9 mouse cellular contexts compared by ENCODE assay signal in genomic region chr4:131400756-131401155, GRCm38 (mm10).
A peak's percentile ranks its signal among the peaks of the same experiment; 100 is the strongest.
DNase-seq lines count a peak whose midpoint lies in the region; ATAC-seq and TF ChIP-seq lines count a peak whose summit lies in the region.
"Had no signal": no experiment of that assay in that cellular context is flagged by ENCODE, and none has a peak within 500 bp of the region (broad histone marks: within the 10 kb centered on the region; RNA-seq: fewer than 3 reads in every experiment).

No protein-coding gene starts in this region.

- DNase-seq in heart, adult 8-10 months (ENCODE audit: low spot score): peak; percentile 7
- peak; percentile 2 to 7 for DNase-seq in thymus, postnatal 36 days
- no peak for DNase-seq in thymus, postnatal 10 days (ENCODE audit: low spot score in 2 of 2)
- peak; percentile 39 to 70 for DNase-seq in cerebellum, postnatal 4 days (ENCODE audit: low spot score in 2 of 2)
- DNase-seq in kidney, postnatal 10 days: peak; percentile 85

- TF ChIP-seq POLR2A in olfactory bulb, adult 2 months (IDR thresholded peaks at IDR 0.05; ENCODE audit: insufficient read depth, low read depth, low read length): no peak

- no peak overlapping the region for H3K27ac ChIP-seq in heart, embryonic 12.5 days (ENCODE audit: poor library complexity, severe bottlenecking)
- H3K27ac ChIP-seq in olfactory bulb, adult 2 months (ENCODE audit: insufficient read depth, low read depth, low read length): no peak overlapping the region
- H3K27ac ChIP-seq: heart, embryonic 15.5 days had no signal

- H3K4me2 ChIP-seq in heart, embryonic 12.5 days: no peak overlapping the region
- H3K4me2 ChIP-seq: heart, embryonic 15.5 days had no signal

- 20% methylated on average over 11 of the region's 11 CpGs for WGBS in heart, embryonic 12.5 days
- WGBS in olfactory bulb, adult 2 months: 29% methylated on average over 11 of the region's 11 CpGs

- no peaks in the 10 kb centered on the region for H3K36me3 ChIP-seq in heart, embryonic 12.5 days
- H3K36me3 ChIP-seq: heart, embryonic 15.5 days had no signal

- ATAC-seq in heart, embryonic 12.5 days (ENCODE audit: insufficient number of reproducible peaks, low FRiP score): no peak
- ATAC-seq in activated CD4-positive, CD25-positive, alpha-beta regulatory T cell, adult 4 months: no peak

- no peaks in the 10 kb centered on the region for H3K4me1 ChIP-seq in heart, embryonic 12.5 days (replicated peaks)
- H3K4me1 ChIP-seq in olfactory bulb, adult 2 months (ENCODE audit: control insufficient read depth, insufficient read depth, low read length): peaks cover 23% of the 10 kb centered on the region
- H3K4me1 ChIP-seq: heart, embryonic 15.5 days had no signal

- H3K9ac ChIP-seq in heart, embryonic 12.5 days: no peak overlapping the region
- H3K9ac ChIP-seq: heart, embryonic 15.5 days had no signal

- peak; percentile 65; the same call in 1 of the 2 replicates for TF ChIP-seq CTCF in olfactory bulb, adult 2 months (IDR thresholded peaks at IDR 0.05; ENCODE audit: insufficient read depth, low read depth, low read length)

- H3K9me3 ChIP-seq in heart, embryonic 12.5 days (replicated peaks): peaks cover 4% of the 10 kb centered on the region; the same call in 1 of the 2 replicates
- H3K9me3 ChIP-seq: heart, embryonic 15.5 days had no signal

- no peaks in the 10 kb centered on the region for H3K27me3 ChIP-seq in heart, embryonic 12.5 days (replicated peaks)

- H3K4me3 ChIP-seq in heart, embryonic 12.5 days: no peak overlapping the region
- H3K4me3 ChIP-seq in olfactory bulb, adult 2 months (ENCODE audit: insufficient read depth, low read depth, low read length): no peak overlapping the region
- H3K4me3 ChIP-seq: heart, embryonic 15.5 days had no signal

Comparison
In these comparisons a context has a peak if more than half of its experiments do, and no peak if none do; other contexts are left out.
1. DNase-seq: peak in heart, adult 8-10 months (single experiment), thymus, postnatal 36 days (2 of 2), cerebellum, postnatal 4 days (2 of 2) and kidney, postnatal 10 days (single experiment); none in thymus, postnatal 10 days (0 of 2).